Mouse (Mus musculus): ENCODE data around the gene Sim2. TPM values are rescaled to one million over a fixed set of nuclear protein-coding genes. Genes with fewer than 3 reads are reported as not detected.

The Sim2 gene
- polyA plus RNA-seq, 1 experiment from 2014 or later, result not detected

- Histone ChIP-seq H3K27ac (ENCODE audit: low read length) (no peak overlapping the region), H3K4me2 (ENCODE audit: low read depth, low read length) (no peak overlapping the region), H3K9ac (ENCODE audit: low read depth, low read length) (no peak overlapping the region), H3K4me1 (ENCODE audit: control insufficient read depth, low read depth, low read length) (no peaks in the 10 kb centered on the region), H3K27me3 (ENCODE audit: control insufficient read depth, insufficient read depth, low read depth, low read length) (peaks cover 5% of the 10 kb centered on the region), H3K9me3 (replicated peaks; ENCODE audit: control insufficient read depth, low read length) (no peaks in the 10 kb centered on the region; the same call in 1 of the 2 replicates), H3K36me3 (ENCODE audit: control insufficient read depth, insufficient read depth) (no peaks in the 10 kb centered on the region), H3K4me3 (ENCODE audit: low read depth, low read length) (no peak overlapping the region)
- no peak for ATAC-seq (ENCODE audit: low read depth)
- 52% methylated on average over 8 of the region's 8 CpGs for WGBS (ENCODE audit: insufficient replicate concordance)
Measured at GRCm38 (mm10) chr16:94071468-94071867, 13.3 kb upstream of the Sim2 start.

GRCm38 (mm10) chr16:94075362-94076027, 9.2 kb upstream of the Sim2 start:
- H3K4me3 ChIP-seq (ENCODE audit: low read depth, low read length), result no peak overlapping the region
- no peak overlapping the region for H3K9ac ChIP-seq (ENCODE audit: low read depth, low read length)
- no peak overlapping the region for H3K27ac ChIP-seq (ENCODE audit: low read length)
- H3K4me2 ChIP-seq (ENCODE audit: low read depth, low read length), result no peak overlapping the region
- no peaks in the 10 kb centered on the region for H3K9me3 ChIP-seq (replicated peaks; ENCODE audit: control insufficient read depth, low read length)
- H3K4me1 ChIP-seq (ENCODE audit: control insufficient read depth, low read depth, low read length), result no peaks in the 10 kb centered on the region
- ATAC-seq (ENCODE audit: low read depth), result no peak
- no peaks in the 10 kb centered on the region for H3K36me3 ChIP-seq (ENCODE audit: control insufficient read depth, insufficient read depth)
- WGBS (ENCODE audit: insufficient replicate concordance), result 43% methylated on average over 19 of the region's 19 CpGs
- H3K27me3 ChIP-seq (ENCODE audit: control insufficient read depth, insufficient read depth, low read depth, low read length), result peaks cover 43% of the 10 kb centered on the region

GRCm38 (mm10) chr16:94078318-94079074, 6.2 kb upstream of the Sim2 start:
- peaks cover 72% of the 10 kb centered on the region for H3K27me3 ChIP-seq (ENCODE audit: control insufficient read depth, insufficient read depth, low read depth, low read length)
- H3K9me3 ChIP-seq (replicated peaks; ENCODE audit: control insufficient read depth, low read length), result no peaks in the 10 kb centered on the region
- no peaks in the 10 kb centered on the region for H3K4me1 ChIP-seq (ENCODE audit: control insufficient read depth, low read depth, low read length)
- no peak overlapping the region for H3K4me3 ChIP-seq (ENCODE audit: low read depth, low read length)
- H3K36me3 ChIP-seq (ENCODE audit: control insufficient read depth, insufficient read depth), result no peaks in the 10 kb centered on the region
- H3K27ac ChIP-seq (ENCODE audit: low read length), result no peak overlapping the region
- no peak overlapping the region for H3K4me2 ChIP-seq (ENCODE audit: low read depth, low read length)
- H3K9ac ChIP-seq (ENCODE audit: low read depth, low read length), result no peak overlapping the region
- no peak for ATAC-seq (ENCODE audit: low read depth)
- 3% methylated on average over 23 of the region's 23 CpGs for WGBS (ENCODE audit: insufficient replicate concordance)

GRCm38 (mm10) chr16:94079075-94079855, 5.5 kb upstream of the Sim2 start:
- H3K27me3 ChIP-seq (ENCODE audit: control insufficient read depth, insufficient read depth, low read depth, low read length), result peaks cover 80% of the 10 kb centered on the region
- no peaks in the 10 kb centered on the region for H3K36me3 ChIP-seq (ENCODE audit: control insufficient read depth, insufficient read depth)
- H3K4me1 ChIP-seq (ENCODE audit: control insufficient read depth, low read depth, low read length), result no peaks in the 10 kb centered on the region
- no peak overlapping the region for H3K9ac ChIP-seq (ENCODE audit: low read depth, low read length)
- H3K9me3 ChIP-seq (replicated peaks; ENCODE audit: control insufficient read depth, low read length), result no peaks in the 10 kb centered on the region
- no peak overlapping the region for H3K4me2 ChIP-seq (ENCODE audit: low read depth, low read length)
- H3K27ac ChIP-seq (ENCODE audit: low read length), result no peak overlapping the region
- no peak overlapping the region for H3K4me3 ChIP-seq (ENCODE audit: low read depth, low read length)
- WGBS (ENCODE audit: insufficient replicate concordance), result 1% methylated on average over 47 of the region's 47 CpGs
- ATAC-seq (ENCODE audit: low read depth), result no peak

GRCm38 (mm10) chr16:94079856-94080555, 4.7 kb upstream of the Sim2 start:
- Histone ChIP-seq H3K27ac (ENCODE audit: low read length) (no peak overlapping the region), H3K4me2 (ENCODE audit: low read depth, low read length) (no peak overlapping the region), H3K4me1 (ENCODE audit: control insufficient read depth, low read depth, low read length) (peaks cover 2% of the 10 kb centered on the region), H3K4me3 (ENCODE audit: low read depth, low read length) (no peak overlapping the region), H3K9me3 (replicated peaks; ENCODE audit: control insufficient read depth, low read length) (no peaks in the 10 kb centered on the region), H3K27me3 (ENCODE audit: control insufficient read depth, insufficient read depth, low read depth, low read length) (peaks cover 87% of the 10 kb centered on the region), H3K9ac (ENCODE audit: low read depth, low read length) (no peak overlapping the region), H3K36me3 (ENCODE audit: control insufficient read depth, insufficient read depth) (no peaks in the 10 kb centered on the region)
- ATAC-seq (ENCODE audit: low read depth), result no peak
- WGBS (ENCODE audit: insufficient replicate concordance), result 4% methylated on average over 13 of the region's 13 CpGs

GRCm38 (mm10) chr16:94081596-94081995, 3.1 kb upstream of the Sim2 start:
- H3K9me3 ChIP-seq (replicated peaks; ENCODE audit: control insufficient read depth, low read length), result no peaks in the 10 kb centered on the region
- H3K36me3 ChIP-seq (ENCODE audit: control insufficient read depth, insufficient read depth), result no peaks in the 10 kb centered on the region
- H3K4me1 ChIP-seq (ENCODE audit: control insufficient read depth, low read depth, low read length), result peaks cover 2% of the 10 kb centered on the region
- no peak overlapping the region for H3K9ac ChIP-seq (ENCODE audit: low read depth, low read length)
- no peak for ATAC-seq (ENCODE audit: low read depth)
- H3K4me2 ChIP-seq (ENCODE audit: low read depth, low read length), result no peak overlapping the region
- H3K4me3 ChIP-seq (ENCODE audit: low read depth, low read length), result no peak overlapping the region
- H3K27ac ChIP-seq (ENCODE audit: low read length), result no peak overlapping the region
- peaks cover 96% of the 10 kb centered on the region for H3K27me3 ChIP-seq (ENCODE audit: control insufficient read depth, insufficient read depth, low read depth, low read length)
- WGBS (ENCODE audit: insufficient replicate concordance), result 11% methylated on average over 5 of the region's 5 CpGs

GRCm38 (mm10) chr16:94081996-94082708, 2.6 kb upstream of the Sim2 start:
- no peaks in the 10 kb centered on the region for H3K36me3 ChIP-seq (ENCODE audit: control insufficient read depth, insufficient read depth)
- no peaks in the 10 kb centered on the region for H3K9me3 ChIP-seq (replicated peaks; ENCODE audit: control insufficient read depth, low read length)
- H3K4me3 ChIP-seq (ENCODE audit: low read depth, low read length), result no peak overlapping the region
- no peak overlapping the region for H3K4me2 ChIP-seq (ENCODE audit: low read depth, low read length)
- H3K4me1 ChIP-seq (ENCODE audit: control insufficient read depth, low read depth, low read length), result peaks cover 2% of the 10 kb centered on the region
- H3K9ac ChIP-seq (ENCODE audit: low read depth, low read length), result no peak overlapping the region
- WGBS (ENCODE audit: insufficient replicate concordance), result 6% methylated on average over 8 of the region's 8 CpGs
- H3K27ac ChIP-seq (ENCODE audit: low read length), result no peak overlapping the region
- H3K27me3 ChIP-seq (ENCODE audit: control insufficient read depth, insufficient read depth, low read depth, low read length), result peaks cover 97% of the 10 kb centered on the region
- no peak for ATAC-seq (ENCODE audit: low read depth)

Measured in liver, embryonic 16.5 days (tissue).